Mouse (Mus musculus): ENCODE results near the gene Egfl8. TPM values are rescaled to one million over a fixed set of nuclear protein-coding genes. Genes with fewer than 3 reads are reported as not detected.

The Egfl8 gene
- polyA plus RNA-seq, 1 experiment from 2014 or later = 2.8 TPM

- no peak for ATAC-seq (ENCODE audit: borderline replicate concordance, extremely low read depth, low FRiP score, low TSS enrichment)
- H3K9ac ChIP-seq = peak overlapping the region; percentile 58
- H3K4me3 ChIP-seq = peak overlapping the region; percentile 69
- no peaks in the 10 kb centered on the region for H3K9me3 ChIP-seq
- H3K4me1 ChIP-seq = peaks cover 34% of the 10 kb centered on the region
- 49% methylated on average over 16 of the region's 16 CpGs for whole genome bisulfite sequencing
- H3K27me3 ChIP-seq = peaks cover 26% of the 10 kb centered on the region
- 0 out of 2 replicates have a peak overlapping the region, but pooled peaks have one; percentile 90 for H3K27ac ChIP-seq
- peaks cover 12% of the 10 kb centered on the region for H3K36me3 ChIP-seq
- H3K4me2 ChIP-seq = peak overlapping the region; percentile 82
Observed at GRCm38 (mm10) chr17:34626062-34626772, 10.4 kb upstream of the Egfl8 start.

GRCm38 (mm10) chr17:34624981-34625380, 9.2 kb upstream of the Egfl8 start:
- Histone ChIP-seq H3K9me3 (no peaks in the 10 kb centered on the region), H3K27ac (no peak overlapping the region), H3K27me3 (peaks cover 14% of the 10 kb centered on the region), H3K9ac (no peak overlapping the region), H3K4me1 (peaks cover 22% of the 10 kb centered on the region), H3K4me2 (no peak overlapping the region), H3K36me3 (peaks cover 12% of the 10 kb centered on the region), H3K4me3 (no peak overlapping the region)
- no peak for ATAC-seq (ENCODE audit: borderline replicate concordance, extremely low read depth, low FRiP score, low TSS enrichment)
- 87% methylated on average over 3 of the region's 3 CpGs for WGBS

GRCm38 (mm10) chr17:34623161-34623560, 7.4 kb upstream of the Egfl8 start:
- H3K36me3 ChIP-seq = peaks cover 12% of the 10 kb centered on the region
- no peak overlapping the region for H3K9ac ChIP-seq

GRCm38 (mm10) chr17:34621006-34621405, 5.2 kb upstream of the Egfl8 start:
- Histone ChIP-seq H3K4me2 (no peak overlapping the region), H3K9ac (no peak overlapping the region), H3K9me3 (no peaks in the 10 kb centered on the region), H3K27ac (no peak overlapping the region), H3K27me3 (no peaks in the 10 kb centered on the region; the same call in 1 of the 2 replicates), H3K4me1 (peaks cover under 1% of the 10 kb centered on the region; the same call in 1 of the 2 replicates), H3K4me3 (no peak overlapping the region), H3K36me3 (peaks cover 12% of the 10 kb centered on the region)
- no peak for ATAC-seq (ENCODE audit: borderline replicate concordance, extremely low read depth, low FRiP score, low TSS enrichment)
- 75% methylated on average over 8 of the region's 8 CpGs for WGBS

More at GRCm38 (mm10) chr17:34623161-34623560, 7.4 kb upstream of the Egfl8 start:
- 84% methylated on average over 9 of the region's 9 CpGs for WGBS
- Histone ChIP-seq H3K4me2 (no peak overlapping the region), H3K4me3 (no peak overlapping the region), H3K4me1 (peaks cover 7% of the 10 kb centered on the region), H3K27ac (no peak overlapping the region), H3K27me3 (no peaks in the 10 kb centered on the region; the same call in 1 of the 2 replicates), H3K9me3 (no peaks in the 10 kb centered on the region)
- no peak for ATAC-seq (ENCODE audit: borderline replicate concordance, extremely low read depth, low FRiP score, low TSS enrichment)

- H3K4me3 ChIP-seq = no peak overlapping the region
- H3K27me3 ChIP-seq = no peaks in the 10 kb centered on the region
- no peak overlapping the region for H3K27ac ChIP-seq
- no peaks in the 10 kb centered on the region for H3K9me3 ChIP-seq
- peaks cover 18% of the 10 kb centered on the region for H3K36me3 ChIP-seq
- H3K4me1 ChIP-seq = no peaks in the 10 kb centered on the region
- WGBS = 15% methylated on average over 6 of the region's 6 CpGs
- no peak for ATAC-seq (ENCODE audit: borderline replicate concordance, extremely low read depth, low FRiP score, low TSS enrichment)
- no peak overlapping the region for H3K4me2 ChIP-seq
- no peak overlapping the region for H3K9ac ChIP-seq
Observed at GRCm38 (mm10) chr17:34618999-34619398, 3.2 kb upstream of the Egfl8 start.

GRCm38 (mm10) chr17:34613830-34614229, 1.9 kb downstream of the Egfl8 start:
- 85% methylated on average over 10 of the region's 10 CpGs for WGBS
- no peak for ATAC-seq (ENCODE audit: borderline replicate concordance, extremely low read depth, low FRiP score, low TSS enrichment)

GRCm38 (mm10) chr17:34613054-34613645, 2.6 kb downstream of the Egfl8 start:
- Histone ChIP-seq H3K9me3 (no peaks in the 10 kb centered on the region), H3K4me3 (no peak overlapping the region), H3K27me3 (no peaks in the 10 kb centered on the region), H3K27ac (no peak overlapping the region), H3K36me3 (peaks cover 37% of the 10 kb centered on the region), H3K4me1 (no peaks in the 10 kb centered on the region), H3K4me2 (no peak overlapping the region), H3K9ac (no peak overlapping the region)
- WGBS = 81% methylated on average over 11 of the region's 11 CpGs
- ATAC-seq (ENCODE audit: borderline replicate concordance, extremely low read depth, low FRiP score, low TSS enrichment) = no peak

More at GRCm38 (mm10) chr17:34613830-34614229, 1.9 kb downstream of the Egfl8 start:
- H3K4me1 ChIP-seq = no peaks in the 10 kb centered on the region
- H3K4me2 ChIP-seq = no peak overlapping the region
- H3K36me3 ChIP-seq = peaks cover 37% of the 10 kb centered on the region
- no peaks in the 10 kb centered on the region for H3K27me3 ChIP-seq
- H3K9ac ChIP-seq = no peak overlapping the region
- no peak overlapping the region for H3K27ac ChIP-seq
- no peak overlapping the region for H3K4me3 ChIP-seq
- no peaks in the 10 kb centered on the region for H3K9me3 ChIP-seq

GRCm38 (mm10) chr17:34611050-34611449, 4.7 kb downstream of the Egfl8 start:
- 89% methylated on average over 8 of the region's 8 CpGs for WGBS
- no peak overlapping the region for H3K4me3 ChIP-seq
- H3K9ac ChIP-seq = no peak overlapping the region
- H3K4me1 ChIP-seq = peaks cover 14% of the 10 kb centered on the region
- no peak for ATAC-seq (ENCODE audit: borderline replicate concordance, extremely low read depth, low FRiP score, low TSS enrichment)
- H3K36me3 ChIP-seq = peaks cover 37% of the 10 kb centered on the region
- no peak overlapping the region for H3K27ac ChIP-seq
- H3K27me3 ChIP-seq = no peaks in the 10 kb centered on the region
- H3K9me3 ChIP-seq = no peaks in the 10 kb centered on the region
- H3K4me2 ChIP-seq = no peak overlapping the region

GRCm38 (mm10) chr17:34607997-34608396, 7.8 kb downstream of the Egfl8 start:
- H3K27me3 ChIP-seq = no peaks in the 10 kb centered on the region
- ATAC-seq (ENCODE audit: borderline replicate concordance, extremely low read depth, low FRiP score, low TSS enrichment) = no peak
- no peak overlapping the region for H3K4me3 ChIP-seq
- H3K36me3 ChIP-seq = peaks cover 27% of the 10 kb centered on the region
- no peak overlapping the region for H3K4me2 ChIP-seq
- H3K9me3 ChIP-seq = no peaks in the 10 kb centered on the region
- WGBS = 75% methylated on average over 7 of the region's 7 CpGs
- no peak overlapping the region for H3K27ac ChIP-seq
- H3K4me1 ChIP-seq = peaks cover 24% of the 10 kb centered on the region
- 0 out of 2 replicates have a peak overlapping the region, but pooled peaks have one; percentile 21 for H3K9ac ChIP-seq

GRCm38 (mm10) chr17:34606186-34607039, 9.4 kb downstream of the Egfl8 start:
- H3K9me3 ChIP-seq = no peaks in the 10 kb centered on the region
- H3K4me3 ChIP-seq = peak overlapping the region; percentile 95
- ATAC-seq (ENCODE audit: borderline replicate concordance, extremely low read depth, low FRiP score, low TSS enrichment) = no peak
- H3K4me1 ChIP-seq = peaks cover 34% of the 10 kb centered on the region
- H3K9ac ChIP-seq = peak overlapping the region; percentile 92
- WGBS = 10% methylated on average over 32 of the region's 32 CpGs
- H3K36me3 ChIP-seq = peaks cover 14% of the 10 kb centered on the region
- H3K4me2 ChIP-seq = peak overlapping the region; percentile 95
- H3K27ac ChIP-seq = peak overlapping the region; percentile 90
- H3K27me3 ChIP-seq = no peaks in the 10 kb centered on the region

GRCm38 (mm10) chr17:34605609-34606008, 10.2 kb downstream of the Egfl8 start:
- Histone ChIP-seq H3K27ac (peak overlapping the region; percentile 90), H3K4me3 (peak overlapping the region; percentile 95), H3K27me3 (no peaks in the 10 kb centered on the region), H3K9me3 (no peaks in the 10 kb centered on the region), H3K9ac (peak overlapping the region; percentile 92), H3K36me3 (peaks cover 13% of the 10 kb centered on the region), H3K4me2 (peak overlapping the region; percentile 95), H3K4me1 (peaks cover 34% of the 10 kb centered on the region)
- WGBS = under 1% methylated on average over 25 of the region's 30 CpGs
- peak; percentile 41 for ATAC-seq (ENCODE audit: borderline replicate concordance, extremely low read depth, low FRiP score, low TSS enrichment)
